Mouse (Mus musculus): ENCODE results near the gene Rad18. TPM values are rescaled to one million over a fixed set of nuclear protein-coding genes. Genes with fewer than 3 reads are reported as not detected.

Gene Rad18
- total RNA-seq, 2 experiments from 2014 or later, result 2.0 to 2.3 TPM

DNA sequence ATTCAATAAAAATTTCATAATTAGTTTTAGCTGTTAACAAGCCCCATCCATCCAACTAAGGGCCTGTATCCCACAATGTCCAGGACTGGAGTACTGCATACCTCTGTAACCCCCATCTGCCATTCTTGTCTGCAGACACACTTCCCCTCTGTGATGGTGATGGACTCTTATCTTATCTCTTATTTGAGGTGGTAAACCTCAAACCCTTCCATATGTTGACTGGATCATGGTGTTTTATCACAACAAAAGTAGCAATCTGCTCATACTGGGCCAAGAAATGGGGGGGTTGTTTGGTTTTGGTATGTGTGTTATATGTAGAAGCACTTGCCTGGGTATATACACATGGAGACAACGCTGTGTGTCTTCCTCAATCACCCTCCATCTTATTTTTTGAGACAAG, 5.0 kb downstream of the Rad18 start:
- intact Hi-C loops (cut with DNase I; ENCODE audit: low total_unique reads), result no loop called here

DNA sequence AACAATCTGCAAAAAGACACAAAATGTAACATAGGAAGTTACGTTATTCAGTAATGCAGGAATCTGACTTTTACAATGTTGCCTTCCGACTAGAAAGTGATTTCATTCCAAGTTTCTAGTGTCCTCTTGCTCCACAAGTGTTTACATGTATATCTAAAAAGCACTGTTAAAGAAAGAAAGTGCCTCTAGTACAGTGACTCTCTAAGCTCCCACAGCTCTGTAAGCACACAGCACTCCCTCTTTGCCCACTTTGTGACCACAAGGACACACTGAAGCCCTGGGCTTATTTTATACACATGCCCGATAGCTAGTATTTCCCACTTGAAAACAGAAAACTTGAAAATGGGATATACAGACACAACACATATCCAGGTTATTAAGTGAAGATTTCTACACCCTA, 8.5 kb downstream of the Rad18 start:
- DNase-seq, result no peak
- intact Hi-C loops (cut with DNase I; ENCODE audit: low total_unique reads), result no loop called here

More for the DNA sequence above, 5.0 kb downstream of the Rad18 start:
- no peak for DNase-seq

DNA sequence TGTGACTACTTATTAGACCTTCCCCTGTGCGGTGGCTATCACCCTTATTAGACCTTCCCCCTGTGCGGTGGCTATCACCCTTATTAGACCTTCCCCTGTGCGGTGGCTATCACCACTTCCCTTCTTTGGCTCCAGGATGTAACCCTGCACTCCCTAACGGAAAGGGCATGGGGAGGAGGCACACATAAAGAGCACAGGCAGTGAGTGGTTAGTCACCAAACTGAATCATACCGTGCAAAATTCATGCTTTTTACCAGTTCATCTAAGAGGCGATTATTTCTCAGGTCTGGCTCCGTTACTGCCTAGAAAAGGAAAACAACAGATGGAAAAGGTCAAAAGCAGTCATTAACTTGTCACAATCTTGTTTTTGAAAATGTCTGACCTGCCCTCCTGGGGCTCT, 10.0 kb downstream of the Rad18 start:
- no peak for DNase-seq

GRCm38 (mm10) chr6:112684065-112684464, 12.4 kb downstream of the Rad18 start:
- DNase-seq, result no peak
- intact Hi-C loops (cut with DNase I; ENCODE audit: low total_unique reads), result no loop called here

More for the DNA sequence above, 10.0 kb downstream of the Rad18 start:
- intact Hi-C loops (cut with DNase I; ENCODE audit: low total_unique reads), result no loop called here

GRCm38 (mm10) chr6:112632071-112632470, 64.4 kb downstream of the Rad18 start:
- DNase-seq, result no peak
- intact Hi-C loops (cut with DNase I; ENCODE audit: low total_unique reads), result no loop called here

- intact Hi-C loops (cut with DNase I; ENCODE audit: low total_unique reads), result no loop called here
- no peak for DNase-seq
These were observed 66.2 kb downstream of the Rad18 start for GRCm38 (mm10) chr6:112630291-112630690.

DNA sequence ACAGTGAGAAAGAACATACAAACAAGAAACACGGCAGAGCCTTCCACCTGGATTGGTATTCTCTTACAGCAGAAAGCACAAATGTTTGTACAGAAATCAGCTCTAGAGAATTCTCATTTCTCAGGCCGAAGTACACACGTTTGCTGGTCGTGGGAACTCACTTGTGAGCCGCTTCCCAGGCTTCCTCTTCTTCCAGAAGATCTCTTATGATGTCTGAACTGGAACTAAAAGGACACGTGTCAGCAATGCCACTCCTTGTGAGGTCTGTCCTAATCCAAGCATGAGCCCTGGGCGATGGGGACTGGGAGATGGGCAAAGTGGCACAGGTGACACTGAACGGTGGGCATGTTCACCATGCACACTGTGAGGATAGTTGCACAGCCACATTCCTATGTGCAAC, 68.2 kb downstream of the Rad18 start:
- intact Hi-C loops (cut with DNase I; ENCODE audit: low total_unique reads), result no loop called here
- no peak for DNase-seq

DNA sequence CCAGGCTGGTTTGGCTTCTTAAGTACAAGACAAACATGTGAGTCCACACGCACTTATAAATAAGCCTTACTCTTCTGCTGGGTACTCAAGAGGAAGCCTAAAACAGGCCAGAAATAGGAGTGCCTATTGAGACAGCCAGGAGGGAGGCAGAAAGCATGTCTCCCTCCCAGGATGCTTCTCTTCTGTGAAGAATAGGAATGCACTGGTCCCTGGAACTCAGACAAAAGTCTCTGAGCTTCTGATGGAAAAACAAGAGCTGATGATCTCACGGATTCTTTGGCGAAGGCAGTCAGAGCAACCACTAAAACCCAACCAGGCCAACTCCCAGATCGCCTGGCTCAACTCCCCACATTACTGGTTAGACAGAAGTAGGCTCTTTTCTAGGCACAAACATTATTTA, 74.2 kb downstream of the Rad18 start:
- peak; percentile 13 for DNase-seq
- intact Hi-C loops (cut with DNase I; ENCODE audit: low total_unique reads), result no loop called here

- DNase-seq, result no peak
- intact Hi-C loops (cut with DNase I; ENCODE audit: low total_unique reads), result no loop called here
These were observed 76.5 kb downstream of the Rad18 start for GRCm38 (mm10) chr6:112620027-112620426.

DNA sequence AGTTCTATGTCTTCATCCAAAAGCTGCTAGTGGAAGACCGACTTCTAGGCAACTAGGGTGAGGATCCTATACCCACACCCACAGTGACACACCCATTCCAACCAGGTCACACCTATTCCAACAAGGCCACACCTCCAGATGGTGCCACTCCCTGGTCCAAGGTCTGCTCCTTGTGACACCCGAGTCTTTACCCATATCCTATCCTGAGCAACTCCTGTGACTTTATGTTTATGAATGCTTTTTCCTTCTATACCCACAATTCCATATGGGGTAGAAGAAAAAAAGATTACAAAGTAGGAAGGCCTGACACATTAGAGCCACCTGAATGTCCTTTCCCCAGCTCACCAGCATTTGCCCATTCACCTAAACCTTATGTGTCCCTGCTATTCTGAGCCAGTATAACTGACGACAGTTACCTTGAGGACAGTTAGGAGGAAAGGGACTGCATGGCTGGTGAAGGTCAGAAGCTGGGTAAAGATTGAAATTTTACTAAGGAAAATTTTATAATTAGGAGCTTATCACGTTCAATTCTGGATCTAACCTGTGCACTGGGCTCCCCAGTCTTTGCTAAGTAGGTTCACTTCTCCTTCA, 78.7 kb downstream of the Rad18 start:
- DNase-seq, result no peak
- intact Hi-C loops (cut with DNase I; ENCODE audit: low total_unique reads), result no loop called here

- DNase-seq, result no peak
- intact Hi-C loops (cut with DNase I; ENCODE audit: low total_unique reads), result no loop called here
These were observed 87.5 kb downstream of the Rad18 start for GRCm38 (mm10) chr6:112609027-112609426.

GRCm38 (mm10) chr6:112603866-112604265, 92.6 kb downstream of the Rad18 start:
- no peak for DNase-seq
- intact Hi-C loops (cut with DNase I; ENCODE audit: low total_unique reads), result no loop called here

GRCm38 (mm10) chr6:112594971-112595370, 101.5 kb downstream of the Rad18 start:
- no peak for DNase-seq
- intact Hi-C loops (cut with DNase I; ENCODE audit: low total_unique reads), result no loop called here

DNA sequence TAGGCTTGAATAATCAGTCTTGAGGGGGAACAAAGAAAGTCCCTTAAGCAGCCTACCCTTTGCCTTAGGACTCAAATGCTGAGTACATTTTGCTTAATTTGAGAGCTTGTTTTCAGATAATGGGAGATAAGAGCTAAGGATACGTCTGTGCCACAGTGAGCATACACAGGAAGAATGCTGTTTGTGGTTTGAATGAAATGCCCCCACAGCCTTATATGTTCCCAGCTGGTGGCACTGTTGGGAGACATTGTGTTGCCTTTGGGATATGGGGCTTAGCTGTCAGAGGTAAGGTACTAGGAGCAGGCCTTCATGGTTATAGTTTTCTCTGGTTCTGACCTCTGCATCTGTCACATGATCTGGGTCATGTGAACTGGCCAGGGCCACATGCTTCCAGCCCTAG, 108.6 kb downstream of the Rad18 start:
- no peak for DNase-seq
- intact Hi-C loops (cut with DNase I; ENCODE audit: low total_unique reads), result no loop called here

- DNase-seq, result no peak
- intact Hi-C loops (cut with DNase I; ENCODE audit: low total_unique reads), result no loop called here
These were observed 109.5 kb downstream of the Rad18 start for GRCm38 (mm10) chr6:112586999-112587398.

- DNase-seq, result no peak
- intact Hi-C loops (cut with DNase I; ENCODE audit: low total_unique reads), result no loop called here
These were observed 111.5 kb downstream of the Rad18 start for GRCm38 (mm10) chr6:112584961-112585360.

- DNase-seq, result no peak
- intact Hi-C loops (cut with DNase I; ENCODE audit: low total_unique reads), result no loop called here
These were observed 114.5 kb downstream of the Rad18 start for GRCm38 (mm10) chr6:112582022-112582421.

DNA sequence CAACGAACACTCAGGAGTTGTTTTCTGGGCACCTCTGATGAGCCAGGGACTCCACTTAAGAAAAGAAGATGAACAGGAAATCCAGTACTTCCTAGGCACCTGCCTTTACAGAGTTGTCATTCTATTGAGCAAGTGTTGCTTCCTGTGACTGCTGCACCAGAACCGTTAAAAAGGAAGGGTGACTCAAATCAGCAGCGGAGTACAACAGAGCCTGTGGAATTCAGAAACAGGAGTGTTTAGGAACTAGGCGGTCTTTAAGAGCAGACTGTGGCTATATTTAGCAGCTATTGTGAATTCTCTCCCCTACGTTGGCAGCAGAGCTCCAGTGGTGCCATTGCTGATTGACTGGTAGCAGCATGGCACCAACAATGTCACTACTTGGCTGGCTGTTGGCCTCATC, 119.3 kb downstream of the Rad18 start:
- intact Hi-C loops (cut with DNase I; ENCODE audit: low total_unique reads), result no loop called here
- DNase-seq, result no peak

DNA sequence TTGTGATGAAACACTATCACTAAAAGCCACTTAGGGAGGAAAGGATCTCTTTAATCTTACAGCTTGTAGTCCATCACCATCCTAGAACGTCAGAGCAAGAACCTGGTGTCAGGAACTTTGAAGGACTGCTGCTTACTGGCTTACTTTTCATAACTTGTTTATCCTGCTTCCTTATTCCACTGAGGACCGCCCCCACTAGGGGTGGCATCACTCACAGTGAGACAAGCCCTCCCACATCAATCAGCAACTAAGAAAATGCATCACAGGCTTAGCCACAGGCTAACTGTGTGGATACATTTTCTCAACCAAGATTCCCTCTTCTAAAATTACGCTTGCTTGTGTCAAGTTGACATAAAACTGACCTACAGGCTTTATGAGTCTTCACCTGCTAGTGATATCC, 121.9 kb downstream of the Rad18 start:
- no peak for DNase-seq
- intact Hi-C loops (cut with DNase I; ENCODE audit: low total_unique reads), result no loop called here

DNA sequence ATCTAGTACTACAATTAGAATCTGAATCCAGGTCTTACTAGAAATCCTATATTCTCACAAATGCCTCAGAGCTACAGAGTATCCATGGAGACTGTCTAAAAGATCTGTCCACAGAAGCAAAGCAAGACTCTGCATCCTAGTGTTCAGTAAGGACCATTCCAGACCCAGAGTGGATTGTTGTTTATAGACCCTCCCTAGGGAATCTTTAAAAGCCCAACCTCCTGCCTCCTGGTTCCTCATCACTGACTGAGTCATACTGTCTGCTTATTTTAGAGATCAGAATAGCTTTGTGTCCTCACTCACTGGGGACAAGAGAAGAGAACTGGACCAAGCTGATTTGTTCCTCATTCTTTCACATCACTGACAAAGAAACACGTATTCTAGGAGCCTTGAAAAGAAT, 126.1 kb downstream of the Rad18 start:
- intact Hi-C loops (cut with DNase I; ENCODE audit: low total_unique reads), result no loop called here
- DNase-seq, result no peak
